Mouse (Mus musculus): ENCODE data around the gene Fcer1g. TPM values are rescaled to one million over a fixed set of nuclear protein-coding genes. Genes with fewer than 3 reads are reported as not detected.

Gene Fcer1g
- polyA plus RNA-seq, 1 experiment: 7.1 TPM

GRCm38 (mm10) chr1:171232800-171233730, 1.1 kb downstream of the Fcer1g start:
- H3K4me3 ChIP-seq (ENCODE audit: insufficient read depth, low read length): no peak overlapping the region
- H3K4me1 ChIP-seq (ENCODE audit: control insufficient read depth, insufficient read depth, low read length): no peaks in the 10 kb centered on the region
- no peak for TF ChIP-seq POLR2A (IDR thresholded peaks at IDR 0.05; ENCODE audit: low read depth, low read length)
- TF ChIP-seq CTCF (IDR thresholded peaks at IDR 0.05; ENCODE audit: borderline replicate concordance, insufficient read depth, low read length): no peak
- H3K27ac ChIP-seq (ENCODE audit: insufficient read depth, low read length): 0 out of 2 replicates have a peak overlapping the region, but pooled peaks have one; percentile 31

DNA sequence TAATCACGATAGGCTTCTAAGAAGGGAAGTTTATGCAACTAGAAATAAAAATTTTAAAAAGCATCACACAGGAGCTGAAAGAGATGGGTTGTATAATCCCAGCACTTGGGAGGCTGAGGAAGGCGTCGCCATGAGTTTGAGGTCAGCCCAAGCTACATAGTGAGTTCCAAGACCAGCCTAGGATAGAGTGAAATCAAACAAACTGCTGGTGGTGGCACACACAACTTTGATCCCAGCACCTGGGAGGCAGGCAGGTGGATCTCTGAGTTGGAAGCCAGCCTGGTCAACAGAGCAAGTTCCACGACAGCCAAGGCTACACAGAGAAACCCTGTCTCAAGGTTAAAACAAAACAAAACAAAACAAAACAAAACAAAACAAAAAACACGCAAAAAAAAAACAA, 1.8 kb downstream of the Fcer1g start:
- TF ChIP-seq CTCF (IDR thresholded peaks at IDR 0.05; ENCODE audit: borderline replicate concordance, insufficient read depth, low read length) (no peak), POLR2A (IDR thresholded peaks at IDR 0.05; ENCODE audit: low read depth, low read length) (no peak)
- no peak overlapping the region for H3K4me3 ChIP-seq (ENCODE audit: insufficient read depth, low read length)
- H3K4me1 ChIP-seq (ENCODE audit: control insufficient read depth, insufficient read depth, low read length): no peaks in the 10 kb centered on the region
- no peak overlapping the region for H3K27ac ChIP-seq (ENCODE audit: insufficient read depth, low read length)

DNA sequence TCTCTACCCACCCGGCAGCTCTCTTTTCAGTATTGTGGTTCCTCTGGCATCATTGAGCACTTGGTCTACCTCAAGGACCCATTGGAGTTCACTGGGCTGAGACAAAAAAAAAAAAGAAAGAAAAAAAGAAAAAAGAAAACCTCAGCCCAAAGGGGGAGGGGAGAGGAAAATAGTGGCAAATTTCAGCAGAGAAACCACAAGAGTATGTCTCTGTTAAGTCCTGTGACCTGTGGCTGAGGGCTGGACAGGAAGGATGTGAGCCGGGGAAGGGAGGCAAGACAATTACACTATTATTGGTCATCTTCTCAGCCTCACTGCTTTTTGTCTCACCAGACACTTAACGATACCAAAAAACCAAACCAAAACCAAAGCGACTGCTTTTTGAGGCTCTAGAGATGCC, 2.3 kb downstream of the Fcer1g start:
- TF ChIP-seq CTCF (IDR thresholded peaks at IDR 0.05; ENCODE audit: borderline replicate concordance, insufficient read depth, low read length) (no peak), POLR2A (IDR thresholded peaks at IDR 0.05; ENCODE audit: low read depth, low read length) (no peak)
- Histone ChIP-seq H3K4me1 (ENCODE audit: control insufficient read depth, insufficient read depth, low read length) (no peaks in the 10 kb centered on the region), H3K4me3 (ENCODE audit: insufficient read depth, low read length) (no peak overlapping the region), H3K27ac (ENCODE audit: insufficient read depth, low read length) (no peak overlapping the region)

GRCm38 (mm10) chr1:171230215-171230614, 4.0 kb downstream of the Fcer1g start:
- Histone ChIP-seq H3K4me1 (ENCODE audit: control insufficient read depth, insufficient read depth, low read length) (no peaks in the 10 kb centered on the region), H3K4me3 (ENCODE audit: insufficient read depth, low read length) (no peak overlapping the region), H3K27ac (ENCODE audit: insufficient read depth, low read length) (no peak overlapping the region)
- no peak for TF ChIP-seq POLR2A (IDR thresholded peaks at IDR 0.05; ENCODE audit: low read depth, low read length)
- TF ChIP-seq CTCF (IDR thresholded peaks at IDR 0.05; ENCODE audit: borderline replicate concordance, insufficient read depth, low read length): no peak

- no peaks in the 10 kb centered on the region for H3K4me1 ChIP-seq (ENCODE audit: control insufficient read depth, insufficient read depth, low read length)
- H3K4me3 ChIP-seq (ENCODE audit: insufficient read depth, low read length): no peak overlapping the region
- no peak overlapping the region for H3K27ac ChIP-seq (ENCODE audit: insufficient read depth, low read length)
- TF ChIP-seq POLR2A (IDR thresholded peaks at IDR 0.05; ENCODE audit: low read depth, low read length) (no peak), CTCF (IDR thresholded peaks at IDR 0.05; ENCODE audit: borderline replicate concordance, insufficient read depth, low read length) (no peak)
Measured at GRCm38 (mm10) chr1:171229750-171230149, 4.4 kb downstream of the Fcer1g start.

GRCm38 (mm10) chr1:171227879-171228278, 6.3 kb downstream of the Fcer1g start:
- no peaks in the 10 kb centered on the region for H3K4me1 ChIP-seq (ENCODE audit: control insufficient read depth, insufficient read depth, low read length)
- H3K4me3 ChIP-seq (ENCODE audit: insufficient read depth, low read length): no peak overlapping the region
- TF ChIP-seq POLR2A (IDR thresholded peaks at IDR 0.05; ENCODE audit: low read depth, low read length) (no peak), CTCF (IDR thresholded peaks at IDR 0.05; ENCODE audit: borderline replicate concordance, insufficient read depth, low read length) (no peak)
- no peak overlapping the region for H3K27ac ChIP-seq (ENCODE audit: insufficient read depth, low read length)

DNA sequence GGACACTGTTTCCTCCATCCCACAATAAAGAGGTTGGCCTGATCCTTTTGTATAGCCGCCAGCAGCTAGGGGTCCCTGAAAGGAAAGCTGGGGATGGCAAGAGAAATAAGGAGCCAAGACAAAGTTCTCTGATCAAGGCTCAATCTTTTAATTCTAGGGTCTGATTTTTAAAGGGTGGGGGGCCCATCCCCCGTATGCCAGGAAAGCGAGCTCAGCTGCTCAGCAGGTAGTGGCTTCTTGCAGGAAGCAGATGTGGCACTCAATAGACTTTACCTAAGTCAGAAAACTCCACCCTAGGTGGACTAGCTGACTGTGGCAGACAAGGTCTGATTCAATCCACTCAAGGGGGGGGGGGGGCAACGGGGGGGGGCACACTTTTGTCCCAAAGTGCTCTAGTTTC, 7.4 kb downstream of the Fcer1g start:
- Histone ChIP-seq H3K4me1 (ENCODE audit: control insufficient read depth, insufficient read depth, low read length) (no peaks in the 10 kb centered on the region), H3K27ac (ENCODE audit: insufficient read depth, low read length) (no peak overlapping the region), H3K4me3 (ENCODE audit: insufficient read depth, low read length) (no peak overlapping the region)
- TF ChIP-seq CTCF (IDR thresholded peaks at IDR 0.05; ENCODE audit: borderline replicate concordance, insufficient read depth, low read length) (no peak), POLR2A (IDR thresholded peaks at IDR 0.05; ENCODE audit: low read depth, low read length) (no peak)

- Histone ChIP-seq H3K4me3 (ENCODE audit: insufficient read depth, low read length) (no peak within 1 kb of the TSS), H3K4me1 (ENCODE audit: control insufficient read depth, insufficient read depth, low read length) (peaks cover 2% of the 10 kb centered on the region; the same call in 1 of the 2 replicates), H3K27ac (ENCODE audit: insufficient read depth, low read length) (no peak within 1 kb of the TSS)
- TF ChIP-seq POLR2A (IDR thresholded peaks at IDR 0.05; ENCODE audit: low read depth, low read length): no peak
- TF ChIP-seq CTCF (IDR thresholded peaks at IDR 0.05; ENCODE audit: borderline replicate concordance, insufficient read depth, low read length): no peak
Measured at GRCm38 (mm10) chr1:171224857-171225256, 9.3 kb downstream of the Fcer1g start, which contains the start of gene Apoa2. Apoa2 (plus strand) TSS chr1:171225054.

- Histone ChIP-seq H3K27ac (ENCODE audit: insufficient read depth, low read length) (no peak overlapping the region), H3K4me1 (ENCODE audit: control insufficient read depth, insufficient read depth, low read length) (peaks cover 2% of the 10 kb centered on the region; the same call in 1 of the 2 replicates), H3K4me3 (ENCODE audit: insufficient read depth, low read length) (no peak overlapping the region)
- TF ChIP-seq POLR2A (IDR thresholded peaks at IDR 0.05; ENCODE audit: low read depth, low read length) (no peak), CTCF (IDR thresholded peaks at IDR 0.05; ENCODE audit: borderline replicate concordance, insufficient read depth, low read length) (no peak)
Measured at GRCm38 (mm10) chr1:171223796-171224195, 10.4 kb downstream of the Fcer1g start.

DNA sequence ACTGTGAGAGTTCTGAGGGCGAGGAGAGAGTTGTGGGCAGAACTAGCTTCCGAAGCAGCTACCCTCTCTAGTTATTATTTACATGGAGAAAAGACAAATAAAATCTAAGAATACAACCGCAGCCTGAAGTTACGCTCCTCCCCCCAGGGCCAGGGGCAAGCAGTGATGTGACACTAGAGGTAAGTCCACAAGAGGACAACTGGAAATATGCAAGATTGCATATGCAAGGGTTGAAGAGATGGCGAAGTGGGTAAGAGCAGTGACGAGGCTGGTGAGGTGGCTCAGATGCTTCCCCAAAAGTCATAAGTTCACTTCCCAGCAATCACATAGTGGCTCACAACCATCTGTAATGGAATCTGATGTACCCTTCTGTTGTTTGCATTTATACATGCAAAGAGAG, 11.0 kb downstream of the Fcer1g start:
- peak overlapping the region; percentile 23; the same call in 1 of the 2 replicates for H3K27ac ChIP-seq (ENCODE audit: insufficient read depth, low read length)
- TF ChIP-seq CTCF (IDR thresholded peaks at IDR 0.05; ENCODE audit: borderline replicate concordance, insufficient read depth, low read length) (no peak), POLR2A (IDR thresholded peaks at IDR 0.05; ENCODE audit: low read depth, low read length) (no peak)
- H3K4me3 ChIP-seq (ENCODE audit: insufficient read depth, low read length): no peak overlapping the region

More for the DNA sequence above, 11.0 kb downstream of the Fcer1g start:
- peaks cover 2% of the 10 kb centered on the region; the same call in 1 of the 2 replicates for H3K4me1 ChIP-seq (ENCODE audit: control insufficient read depth, insufficient read depth, low read length)
